ENCODE assay signal across 18 mouse cellular contexts in genomic region chr5:114015121-114015520, GRCm38 (mm10). TPM values are rescaled to one million over a fixed set of nuclear protein-coding genes. Genes with fewer than 3 reads are reported as not detected.
A peak's percentile ranks its signal among the peaks of the same experiment; 100 is the strongest.
DNase-seq lines count a peak whose midpoint lies in the region; ATAC-seq and TF ChIP-seq lines count a peak whose summit lies in the region.
"Had no signal": no experiment of that assay in that cellular context is flagged by ENCODE, and none has a peak within 500 bp of the region (broad histone marks: within the 10 kb centered on the region; RNA-seq: fewer than 3 reads in every experiment).

No protein-coding gene starts in this region.

- ATAC-seq in lung, embryonic 14.5 days (ENCODE audit: insufficient read depth), result no peak
- no peak for ATAC-seq in limb, embryonic 14.5 days (ENCODE audit: low FRiP score, low read depth)
- ATAC-seq: forebrain, embryonic 16.5 days; hindbrain, postnatal 0 days had no signal

- H3K36me3 ChIP-seq in lung, embryonic 14.5 days (ENCODE audit: insufficient read depth), result no peaks in the 10 kb centered on the region
- H3K36me3 ChIP-seq in limb, embryonic 14.5 days (ENCODE audit: control insufficient read depth, insufficient read depth, low read length), result no peaks in the 10 kb centered on the region
- H3K36me3 ChIP-seq: embryonic facial prominence, embryonic 13.5 days; G1E; liver, embryonic 13.5 days had no signal

- H3K9ac ChIP-seq in lung, embryonic 14.5 days, result no peak overlapping the region
- H3K9ac ChIP-seq in limb, embryonic 14.5 days (ENCODE audit: low read depth, low read length, severe bottlenecking), result no peak overlapping the region
- H3K9ac ChIP-seq: embryonic facial prominence, embryonic 13.5 days; liver, embryonic 13.5 days had no signal

- H3K27me3 ChIP-seq in lung, embryonic 14.5 days (ENCODE audit: insufficient read depth, low read length), result no peaks in the 10 kb centered on the region
- H3K27me3 ChIP-seq in limb, embryonic 14.5 days (ENCODE audit: control insufficient read depth, insufficient read depth, low read length), result no peaks in the 10 kb centered on the region
- H3K27me3 ChIP-seq: embryonic facial prominence, embryonic 13.5 days; liver, embryonic 13.5 days had no signal

- intact Hi-C loops in left cerebral cortex, postnatal 36 days (cut with DNase I), result no loop called here

- DNase-seq in lung, embryonic 14.5 days, result peak; percentile 76
- no peak for DNase-seq in lung, postnatal 4 days
- peak; percentile 60 for DNase-seq in NIH3T3 (ENCODE audit: low read depth)
- peak; percentile 42 for DNase-seq in embryo, embryonic 10 days (ENCODE audit: low spot score)
- peak; percentile 31 for DNase-seq in limb, embryonic 14.5 days (ENCODE audit: low spot score)
- DNase-seq in left cerebral cortex, postnatal 36 days (ENCODE audit: low spot score in 2 of 2), result no peak
- DNase-seq in heart, adult 8-10 months (ENCODE audit: low spot score), result no peak
- DNase-seq: cerebellum, adult 11-12 months; kidney, postnatal 14 days; layer of hippocampus, postnatal 36 days; liver, embryonic 13.5 days had no signal

- no peak for TF ChIP-seq POLR2A in limb, embryonic 14.5 days (IDR thresholded peaks at IDR 0.05; ENCODE audit: borderline replicate concordance, extremely low read depth, insufficient read depth, insufficient read length)

- WGBS in lung, embryonic 14.5 days, result 61% methylated on average over 7 of the region's 7 CpGs
- WGBS in limb, embryonic 14.5 days, result 66% methylated on average over 7 of the region's 7 CpGs

- H3K4me1 ChIP-seq in lung, embryonic 14.5 days (ENCODE audit: insufficient read depth), result no peaks in the 10 kb centered on the region
- no peaks in the 10 kb centered on the region for H3K4me1 ChIP-seq in limb, embryonic 14.5 days (ENCODE audit: control insufficient read depth, insufficient read depth, low read length)
- H3K4me1 ChIP-seq: embryonic facial prominence, embryonic 13.5 days; liver, embryonic 13.5 days; megakaryocyte, embryonic 14.5 days had no signal

- no peak overlapping the region for H3K4me3 ChIP-seq in lung, embryonic 14.5 days (ENCODE audit: low read depth, low read length)
- no peak overlapping the region for H3K4me3 ChIP-seq in limb, embryonic 14.5 days (replicated peaks; ENCODE audit: low read length)
- H3K4me3 ChIP-seq: embryonic facial prominence, embryonic 13.5 days; liver, embryonic 13.5 days; megakaryocyte, embryonic 14.5 days had no signal

- no peak overlapping the region for H3K4me2 ChIP-seq in lung, embryonic 14.5 days
- no peak overlapping the region for H3K4me2 ChIP-seq in limb, embryonic 14.5 days (replicated peaks; ENCODE audit: low read depth, low read length, severe bottlenecking)
- H3K4me2 ChIP-seq: embryonic facial prominence, embryonic 13.5 days; liver, embryonic 13.5 days had no signal

- TF ChIP-seq CTCF in lung, embryonic 14.5 days (IDR thresholded peaks at IDR 0.05; ENCODE audit: low read depth), result no peak

- no peak overlapping the region for H3K27ac ChIP-seq in lung, embryonic 14.5 days (ENCODE audit: low read depth)
- H3K27ac ChIP-seq in limb, embryonic 14.5 days (replicated peaks; ENCODE audit: low read depth, low read length), result no peak overlapping the region
- H3K27ac ChIP-seq: embryonic facial prominence, embryonic 13.5 days; hindbrain, postnatal 0 days; liver, embryonic 13.5 days had no signal

- H3K9me3 ChIP-seq in lung, embryonic 14.5 days (ENCODE audit: low read depth, low read length), result no peaks in the 10 kb centered on the region
- no peaks in the 10 kb centered on the region for H3K9me3 ChIP-seq in limb, embryonic 14.5 days (ENCODE audit: control insufficient read depth, low read length)
- H3K9me3 ChIP-seq: embryonic facial prominence, embryonic 13.5 days; G1E; liver, embryonic 13.5 days; megakaryocyte, embryonic 14.5 days had no signal

RNA-seq across cellular contexts. Expression of gene Dao, which starts 11.6 kb away (rescaled TPM):
- polyA plus RNA-seq in lung, embryonic 14.5 days (2014; fragmentation: Nextera tagmentation; extraction: Ambion mirVana), result not detected in 2 replicates
- 0.05 TPM in 1 of 2 replicates, not detected in the other for polyA plus RNA-seq in limb, embryonic 14.5 days (2012; rRNA removed)
- not detected in 2 replicates for polyA plus RNA-seq in limb, embryonic 14.5 days (2014; fragmentation: Nextera tagmentation; extraction: Ambion mirVana)
- not detected for total RNA-seq in left cerebral cortex, postnatal 36 days (2021)
- total RNA-seq in heart, adult 8-10 months (2022), result not detected
- total RNA-seq: G1E; gastrocnemius, postnatal 4 days had no signal
- polyA plus RNA-seq: embryonic facial prominence, embryonic 13.5 days; forebrain, embryonic 16.5 days; G1E; heart, embryonic 16.5 days; liver, embryonic 13.5 days had no signal

RNA-seq across cellular contexts. Expression of gene Ssh1, which starts 21.4 kb away (rescaled TPM):
- 25.0 and 29.9 TPM in 2 replicates for polyA plus RNA-seq in lung, embryonic 14.5 days (2014; fragmentation: Nextera tagmentation; extraction: Ambion mirVana)
- polyA plus RNA-seq in limb, embryonic 14.5 days (2012; rRNA removed), result 12.0 and 15.6 TPM in 2 replicates
- 21.9 and 24.6 TPM in 2 replicates for polyA plus RNA-seq in limb, embryonic 14.5 days (2014; fragmentation: Nextera tagmentation; extraction: Ambion mirVana)
- 10 to 100 TPM; 21.0 to 29.1 TPM for total RNA-seq in left cerebral cortex, postnatal 36 days (2021)
- 10 to 100 TPM; 12.3 to 16.8 (median 13.4) TPM for total RNA-seq in heart, adult 8-10 months (2022)

RNA-seq across cellular contexts. Expression of gene Usp30, which starts 50.1 kb away (rescaled TPM):
- 10.7 and 10.8 TPM in 2 replicates for polyA plus RNA-seq in lung, embryonic 14.5 days (2014; fragmentation: Nextera tagmentation; extraction: Ambion mirVana)
- 29.0 and 35.3 TPM in 2 replicates for polyA plus RNA-seq in limb, embryonic 14.5 days (2012; rRNA removed)
- 11.4 and 13.4 TPM in 2 replicates for polyA plus RNA-seq in limb, embryonic 14.5 days (2014; fragmentation: Nextera tagmentation; extraction: Ambion mirVana)
- 10 to 100 TPM; 38.5 to 42.0 TPM for total RNA-seq in left cerebral cortex, postnatal 36 days (2021)
- 10 to 100 TPM in 3 of 4 experiments, 1 to 10 TPM in 1; 9.6 to 13.2 (median 12.0) TPM for total RNA-seq in heart, adult 8-10 months (2022)

Comparison
In these comparisons a context has a peak if more than half of its experiments do, and no peak if none do; other contexts are left out.
1. DNase-seq: peak in lung, embryonic 14.5 days (single experiment), NIH3T3 (single experiment), embryo, embryonic 10 days (single experiment) and limb, embryonic 14.5 days (single experiment); none in lung, postnatal 4 days (0 of 2), left cerebral cortex, postnatal 36 days (0 of 2) and heart, adult 8-10 months (single experiment).